Mouse (Mus musculus) kidney, postnatal 36 days (tissue): ENCODE results near the gene Trim33.

Source experiments
- DNase-seq, 2 experiments: peaks; one replicate each; pipeline ENCODE4 v3.0.0; 2021 to 2022; ENCODE audit warnings: mixed read lengths in 2 of 2

The Trim33 gene

DNA sequence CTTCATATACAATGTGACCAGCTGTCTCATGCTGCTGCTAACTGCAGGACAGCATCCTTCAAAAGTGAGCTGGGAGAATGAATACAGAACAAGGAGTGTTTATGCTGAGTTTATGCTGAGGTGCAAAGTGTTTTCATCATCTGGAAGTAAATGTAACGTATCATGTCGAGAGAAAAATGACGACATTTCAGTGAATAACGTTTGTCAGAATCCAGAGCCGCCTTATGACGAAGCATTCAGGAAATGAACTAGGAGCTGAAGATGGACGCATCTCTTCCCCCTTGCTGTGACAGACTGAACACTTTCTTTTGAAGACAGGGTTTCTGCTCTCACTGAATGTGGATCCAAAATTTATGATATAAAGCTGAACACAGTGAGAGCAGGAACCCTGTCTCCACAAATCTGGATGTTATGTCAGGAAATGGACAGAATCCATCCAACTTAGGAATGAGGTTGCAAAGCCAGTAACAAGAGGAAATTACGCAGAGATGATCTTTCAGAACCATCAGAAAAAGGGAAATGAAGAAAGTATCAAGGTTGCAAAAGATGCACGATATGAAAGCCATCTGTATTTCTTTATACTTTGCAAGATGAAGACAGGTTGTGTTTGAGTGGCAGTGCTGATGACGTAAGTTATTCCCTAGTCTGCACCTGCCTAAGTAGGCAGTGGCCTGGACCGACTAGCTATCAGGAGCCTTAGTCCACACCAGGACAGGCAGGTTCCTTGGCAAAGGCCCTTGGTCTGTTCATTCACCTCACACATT lies 85.3 kb downstream of the Trim33 start:
- DNase-seq = no peak

DNA sequence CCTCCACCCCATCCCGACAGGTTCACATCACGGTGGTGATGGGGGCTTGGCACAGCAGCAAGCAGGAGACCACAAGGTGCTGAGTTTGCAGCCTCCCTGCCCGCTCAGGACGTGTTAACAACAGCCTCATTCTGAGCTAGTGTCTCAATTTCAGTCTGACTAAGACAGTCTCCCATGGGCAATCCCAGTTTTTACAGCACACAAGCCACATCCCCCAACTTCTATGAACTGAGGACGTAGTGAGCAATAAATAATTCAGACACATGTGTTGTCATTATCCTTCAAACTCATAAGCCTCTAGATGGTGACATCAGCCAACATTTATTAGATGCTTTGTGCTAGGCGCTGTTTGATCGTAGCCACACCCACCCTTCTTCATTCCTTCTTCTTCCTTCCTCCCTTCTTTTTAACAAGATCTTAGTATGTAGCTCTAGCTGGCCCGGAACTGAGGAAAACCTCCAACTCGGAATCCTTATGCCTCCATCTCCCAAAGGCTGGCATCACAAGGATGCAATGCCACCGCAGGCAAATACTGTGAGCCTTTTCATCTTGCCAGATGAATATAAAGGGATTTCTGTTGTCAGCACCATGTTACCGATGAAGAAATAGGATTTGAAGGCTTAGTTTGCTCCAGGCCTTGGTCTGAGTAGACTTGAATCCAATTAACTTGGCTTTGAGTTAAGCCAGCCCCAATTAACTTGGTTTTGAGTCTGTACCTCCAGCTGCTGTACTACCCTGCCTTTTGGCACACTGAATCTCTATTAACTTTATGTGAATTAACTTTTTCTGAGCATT lies 88.3 kb downstream of the Trim33 start:
- no peak for DNase-seq

DNA sequence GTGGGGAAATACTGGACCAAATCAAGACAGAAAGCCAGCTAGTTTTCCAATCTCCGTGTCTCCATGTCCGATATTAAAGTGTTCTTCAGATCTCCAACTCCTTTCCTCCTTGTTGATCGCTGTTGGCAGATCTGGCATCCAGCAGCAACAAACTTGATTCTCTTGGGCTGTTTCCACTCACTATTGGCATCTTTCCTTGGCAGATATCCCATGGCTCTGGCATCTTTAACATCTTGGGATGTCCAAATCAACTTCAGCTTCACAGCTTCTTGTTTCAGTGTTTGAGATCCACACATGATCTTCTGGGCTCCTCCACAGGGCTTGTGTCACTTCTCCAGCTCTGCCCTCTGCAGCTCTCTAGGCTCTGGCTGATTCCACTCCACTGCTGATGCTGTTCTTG lies 89.6 kb downstream of the Trim33 start:
- no peak for DNase-seq

DNA sequence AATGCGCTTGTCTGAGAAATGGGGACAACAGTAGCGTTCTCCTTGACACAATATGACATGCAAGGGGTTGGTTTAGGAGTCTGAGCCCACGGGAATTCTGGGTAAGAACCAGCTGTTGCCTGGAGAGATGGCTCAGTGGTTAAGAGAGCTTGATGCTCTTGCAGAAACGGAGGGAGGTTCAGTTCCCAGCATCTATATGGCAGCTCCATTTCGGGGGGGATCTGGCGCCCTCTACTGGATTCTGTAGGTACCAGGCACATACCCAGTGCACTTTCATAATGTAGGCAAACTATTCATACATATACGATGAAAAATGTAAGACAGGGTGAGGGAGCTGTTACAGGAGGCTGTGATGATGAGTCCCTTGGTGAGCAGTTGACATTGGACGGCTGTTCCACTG lies 94.9 kb downstream of the Trim33 start:
- peak; percentile 46 to 78 for DNase-seq

DNA sequence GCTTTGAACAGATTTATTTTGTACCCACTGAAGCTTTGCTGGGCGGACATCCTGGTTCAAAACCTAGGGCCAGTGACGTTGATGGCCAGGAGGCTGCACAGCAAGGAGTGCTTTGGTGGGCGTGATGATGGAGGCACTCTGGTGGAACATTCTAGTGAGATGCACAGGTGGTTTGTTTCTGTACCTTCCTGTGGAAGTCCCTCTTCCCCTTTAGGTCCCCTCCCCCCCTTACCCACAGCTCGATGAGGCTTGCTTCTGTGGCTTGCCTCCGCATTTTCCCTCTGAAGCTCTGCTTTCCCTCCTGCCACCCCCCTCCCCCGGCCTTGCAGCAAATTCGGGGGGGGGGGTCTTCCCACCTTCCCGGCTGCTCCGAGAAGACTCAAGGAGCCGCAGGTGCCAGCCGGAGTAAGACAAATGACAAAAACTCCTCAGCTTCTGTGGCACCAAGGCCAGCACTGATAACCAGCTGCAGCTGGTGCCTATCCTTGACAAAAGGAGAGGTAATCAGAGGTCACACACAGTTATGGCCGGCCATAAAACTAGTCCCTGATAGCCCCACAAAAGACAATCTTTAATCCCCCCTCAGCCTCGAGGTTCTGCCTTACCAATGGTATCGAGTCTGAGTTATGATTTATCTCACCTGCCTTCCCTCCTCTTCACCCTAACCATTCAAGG lies 96.2 kb downstream of the Trim33 start:
- DNase-seq = no peak

DNA sequence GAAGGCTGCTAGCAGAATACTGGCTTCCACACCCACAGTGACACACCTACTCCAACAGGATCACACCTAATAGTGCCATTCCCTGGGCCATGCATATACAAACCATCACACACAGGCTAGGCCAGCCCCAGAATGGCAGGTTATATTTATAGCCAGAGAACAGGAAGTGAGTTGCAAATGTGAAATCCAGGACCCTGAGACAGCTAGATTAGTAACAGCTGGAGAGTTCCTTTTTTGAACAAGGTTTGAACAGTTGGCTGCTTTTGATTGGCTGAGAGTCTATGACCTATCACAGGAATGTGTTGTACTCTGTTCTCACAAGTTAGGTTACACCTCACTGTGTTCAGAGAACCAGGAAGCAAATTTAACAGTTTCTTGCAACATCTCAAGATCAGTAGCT lies 98.9 kb downstream of the Trim33 start:
- peak in 1 of 2 experiments; percentile 9 for DNase-seq

DNA sequence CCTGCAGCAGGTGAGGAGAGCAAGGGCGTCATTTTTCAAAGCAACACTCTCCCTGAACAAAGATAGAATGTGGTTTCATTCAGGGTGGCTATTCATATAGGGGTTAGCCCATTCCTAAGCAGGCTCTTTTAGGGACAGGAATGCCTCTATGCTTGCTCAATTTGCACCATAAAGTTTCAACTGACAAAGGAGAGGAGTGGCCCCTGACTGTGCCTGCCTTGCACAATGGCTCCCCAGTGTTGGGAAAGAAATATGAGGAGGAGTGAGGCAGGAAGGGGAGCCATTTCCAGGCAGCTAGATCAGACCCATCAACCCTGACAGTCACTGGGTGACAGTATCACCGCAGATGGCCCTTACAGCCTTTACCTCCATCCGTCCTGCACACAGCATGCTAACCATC lies 100.3 kb downstream of the Trim33 start:
- DNase-seq = no peak

DNA sequence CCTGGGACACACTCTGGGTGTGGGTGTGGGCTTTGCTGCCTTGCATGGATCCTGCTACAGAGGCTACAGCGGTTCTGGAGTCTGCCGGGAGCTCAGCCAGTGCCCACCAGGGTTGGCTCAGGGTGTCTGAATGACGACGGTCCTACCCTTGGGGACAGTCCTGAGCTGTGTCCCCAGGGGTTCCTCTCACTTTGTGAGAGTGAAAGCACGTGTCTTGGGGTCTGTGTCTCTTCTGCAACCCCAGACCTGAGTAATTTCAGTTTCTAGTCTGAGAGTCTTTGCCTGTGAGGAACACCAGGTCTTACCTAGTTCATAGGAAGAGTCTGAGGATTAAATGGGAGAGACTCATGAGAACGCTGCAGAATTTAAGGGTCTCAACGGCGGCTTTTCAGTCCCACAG lies 101.7 kb downstream of the Trim33 start:
- no peak for DNase-seq

DNA sequence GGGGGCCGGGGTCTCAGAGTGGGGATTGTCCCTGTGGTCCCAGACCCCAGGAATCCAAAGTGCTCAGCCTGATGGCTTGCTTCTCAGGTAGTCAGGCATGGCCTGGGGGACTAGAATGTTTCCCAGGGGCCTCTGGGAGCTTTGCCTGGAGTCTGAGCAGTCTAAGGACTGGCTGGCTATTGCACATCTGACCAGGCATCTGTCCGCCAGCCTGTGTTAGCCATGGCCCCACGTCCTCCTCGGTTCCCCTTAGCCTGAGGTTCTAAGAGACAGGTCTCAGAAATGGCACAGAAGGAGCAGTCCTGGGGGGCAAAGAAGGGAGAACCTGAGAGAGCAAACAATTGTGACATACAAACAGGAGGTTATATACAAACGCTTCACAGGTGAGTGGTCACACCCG lies 102.3 kb downstream of the Trim33 start:
- DNase-seq = no peak

DNA sequence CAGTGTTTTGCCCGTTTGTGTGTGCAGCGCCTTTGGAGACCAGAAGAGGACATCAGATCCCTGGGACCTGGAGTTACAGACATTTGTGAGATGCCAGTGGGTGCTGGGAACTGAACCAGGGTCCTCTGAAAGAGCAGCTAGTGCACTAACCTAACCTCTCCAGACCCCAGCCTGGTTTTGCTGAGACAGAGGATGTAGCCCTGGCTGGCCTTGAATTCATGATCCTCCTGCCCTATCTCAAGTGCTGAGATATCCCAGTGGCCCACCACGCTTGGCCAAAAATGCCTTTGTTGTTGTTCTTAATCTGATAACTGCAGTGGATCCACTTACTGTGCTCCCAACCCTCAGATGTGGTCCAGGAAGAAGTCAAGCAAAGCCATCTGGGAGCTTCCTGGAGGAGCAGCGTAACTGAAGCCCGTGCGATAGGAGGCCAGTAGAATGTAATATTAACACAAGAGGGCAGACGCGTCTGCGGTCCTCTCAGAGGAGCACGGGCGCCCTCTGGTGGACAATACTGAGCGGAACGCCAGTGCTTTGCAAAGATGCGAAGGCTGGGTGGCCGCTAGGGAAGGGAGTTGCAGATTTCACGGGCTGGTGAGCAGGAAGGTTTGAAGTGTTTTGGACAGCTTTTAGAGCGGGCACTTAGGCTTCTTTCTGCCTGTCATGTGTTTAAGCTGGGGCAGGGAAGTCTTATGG lies 103.9 kb downstream of the Trim33 start:
- peak; percentile 87 to 96 for DNase-seq

DNA sequence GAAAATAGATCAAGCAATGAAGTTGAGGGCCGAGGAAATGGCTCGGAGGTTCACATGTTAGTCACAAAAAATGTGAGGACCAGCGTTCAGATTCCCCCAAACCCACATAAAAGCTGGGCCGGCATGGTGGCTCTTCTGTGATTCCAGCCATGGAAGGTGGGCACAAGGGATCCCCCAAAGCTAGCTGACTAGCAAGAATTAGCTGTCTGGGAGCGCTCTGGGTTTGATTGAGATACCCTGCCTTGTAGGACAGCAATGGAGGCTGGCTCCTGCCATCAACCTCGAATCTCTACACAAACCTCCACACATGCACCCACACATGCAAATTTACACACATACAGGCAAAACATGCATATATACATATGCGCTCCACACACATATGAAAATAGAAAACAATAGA lies 105.4 kb downstream of the Trim33 start:
- DNase-seq = no peak

DNA sequence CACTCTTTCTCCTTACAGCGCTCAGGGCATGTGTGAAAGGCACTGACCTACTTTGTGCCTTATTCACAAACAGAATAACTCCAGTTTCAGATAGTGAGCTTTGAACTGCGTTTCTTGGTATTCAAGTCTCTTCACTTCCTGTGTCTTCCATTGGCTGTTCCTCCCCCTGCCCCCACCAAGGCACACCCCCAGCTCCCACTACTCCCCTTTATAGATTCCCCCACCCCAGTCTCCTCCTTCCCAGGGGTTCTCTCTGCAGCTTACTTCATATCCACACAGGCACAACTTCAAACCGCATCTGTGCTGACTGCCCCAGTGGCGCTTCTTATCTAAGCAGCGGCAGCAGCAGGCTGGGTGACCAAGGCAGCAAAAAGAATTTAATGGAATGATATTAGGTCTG lies 105.9 kb downstream of the Trim33 start:
- DNase-seq = no peak

DNA sequence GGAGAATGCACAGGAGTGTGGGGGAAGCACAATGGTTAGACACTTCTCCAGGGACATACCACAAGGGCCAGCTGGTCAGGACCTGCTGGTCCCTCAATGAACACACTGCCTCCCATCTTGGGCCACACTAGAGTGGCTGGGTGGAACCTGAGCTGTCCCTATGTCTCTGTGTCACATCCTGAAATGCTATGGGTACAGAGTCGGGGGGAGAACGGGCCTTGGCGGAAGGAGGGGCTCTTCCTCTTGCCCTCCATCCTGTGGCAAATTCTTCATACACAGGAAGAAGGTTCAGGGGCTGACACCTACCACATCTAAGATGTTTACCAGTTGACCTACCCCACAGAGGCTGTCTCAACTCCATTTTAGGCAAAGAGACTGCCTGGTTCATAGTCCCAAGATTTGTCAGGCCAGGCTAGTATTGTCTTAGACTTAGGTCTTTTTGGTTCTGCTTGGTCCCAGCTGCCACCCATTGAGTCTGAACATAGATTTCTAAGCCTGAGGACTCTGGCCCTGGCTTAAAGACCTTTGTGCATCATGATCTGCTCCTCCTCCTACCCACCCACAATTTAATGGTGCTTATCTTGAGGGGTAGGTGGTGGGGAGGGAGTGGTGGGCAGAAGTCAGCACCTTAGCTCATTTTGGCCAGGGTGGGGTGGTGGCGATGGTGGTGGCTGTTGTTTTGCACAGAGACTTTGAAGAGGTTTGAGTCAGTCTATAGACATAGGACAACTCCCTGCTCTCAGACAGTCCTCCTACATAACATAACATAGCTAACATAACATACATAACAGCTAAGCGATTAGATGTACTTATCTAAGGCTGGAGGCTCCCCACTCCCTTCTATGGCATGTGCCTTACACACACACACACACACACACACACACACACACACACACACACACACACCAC lies 106.5 kb downstream of the Trim33 start:
- DNase-seq = no peak

DNA sequence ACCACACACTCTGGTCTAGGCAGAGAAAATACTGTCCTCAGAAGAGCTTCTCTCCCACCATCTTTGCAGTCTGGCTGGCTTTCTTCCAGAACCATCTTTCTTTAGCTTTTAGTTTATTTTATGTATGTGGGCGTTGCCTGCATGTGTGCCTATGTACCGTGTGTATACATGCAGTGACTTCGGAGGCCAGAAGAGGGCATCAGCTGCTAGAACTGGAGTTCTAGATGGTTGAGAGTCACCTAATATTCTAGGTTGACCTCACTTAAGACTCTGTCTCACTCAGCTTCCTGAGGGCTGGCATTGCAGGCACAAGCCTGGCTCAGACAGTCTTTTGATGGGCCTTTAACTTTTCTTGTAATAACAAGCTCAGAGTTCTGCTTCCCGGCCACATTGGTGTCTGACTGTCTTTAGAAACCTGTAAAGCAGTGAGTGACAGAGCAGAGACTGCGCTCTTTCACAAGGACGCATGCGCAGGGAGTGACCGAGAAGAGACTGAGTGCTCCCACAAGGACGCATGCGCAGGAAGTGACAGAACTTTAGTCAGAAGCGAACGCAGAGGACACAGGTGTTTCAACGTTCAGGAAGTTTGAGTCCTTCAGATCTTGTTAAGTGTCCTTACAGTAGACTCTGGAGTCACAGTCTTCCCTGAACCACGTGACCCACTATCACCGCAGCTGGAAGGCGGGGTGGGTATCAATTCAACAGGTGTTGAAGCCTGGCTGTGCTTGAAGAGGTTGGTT lies 107.4 kb downstream of the Trim33 start:
- DNase-seq = no peak

DNA sequence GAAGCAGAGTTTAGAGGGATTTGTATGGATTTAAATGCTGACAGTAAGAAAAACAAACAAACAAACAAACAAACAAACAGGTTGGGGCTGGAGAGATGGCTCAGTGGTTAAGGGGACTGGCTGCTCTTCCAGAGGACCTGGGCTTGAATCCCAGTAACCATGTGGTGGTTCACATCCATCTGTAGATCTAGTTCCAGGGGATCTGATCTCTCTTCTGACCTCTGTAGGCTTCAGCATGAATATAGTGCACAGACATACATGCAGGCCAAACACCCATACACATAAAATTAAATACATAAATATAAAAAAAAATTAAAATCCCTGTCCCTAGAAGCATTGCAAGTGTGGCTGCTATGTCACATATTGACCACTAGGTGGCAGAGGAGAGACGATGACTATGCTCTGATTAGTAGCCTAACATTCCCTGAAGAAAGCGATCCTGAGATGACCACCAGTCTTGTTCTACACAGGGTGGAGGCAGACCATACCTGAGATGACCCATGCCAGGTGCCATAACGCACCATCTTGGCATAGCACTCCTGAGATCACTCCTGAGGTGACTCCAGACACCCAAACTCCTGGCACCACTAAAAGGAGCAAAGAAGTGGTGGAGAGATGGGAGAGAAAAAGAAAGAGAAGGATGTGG lies 113.6 kb downstream of the Trim33 start:
- peak; percentile 16 to 45 for DNase-seq

DNA sequence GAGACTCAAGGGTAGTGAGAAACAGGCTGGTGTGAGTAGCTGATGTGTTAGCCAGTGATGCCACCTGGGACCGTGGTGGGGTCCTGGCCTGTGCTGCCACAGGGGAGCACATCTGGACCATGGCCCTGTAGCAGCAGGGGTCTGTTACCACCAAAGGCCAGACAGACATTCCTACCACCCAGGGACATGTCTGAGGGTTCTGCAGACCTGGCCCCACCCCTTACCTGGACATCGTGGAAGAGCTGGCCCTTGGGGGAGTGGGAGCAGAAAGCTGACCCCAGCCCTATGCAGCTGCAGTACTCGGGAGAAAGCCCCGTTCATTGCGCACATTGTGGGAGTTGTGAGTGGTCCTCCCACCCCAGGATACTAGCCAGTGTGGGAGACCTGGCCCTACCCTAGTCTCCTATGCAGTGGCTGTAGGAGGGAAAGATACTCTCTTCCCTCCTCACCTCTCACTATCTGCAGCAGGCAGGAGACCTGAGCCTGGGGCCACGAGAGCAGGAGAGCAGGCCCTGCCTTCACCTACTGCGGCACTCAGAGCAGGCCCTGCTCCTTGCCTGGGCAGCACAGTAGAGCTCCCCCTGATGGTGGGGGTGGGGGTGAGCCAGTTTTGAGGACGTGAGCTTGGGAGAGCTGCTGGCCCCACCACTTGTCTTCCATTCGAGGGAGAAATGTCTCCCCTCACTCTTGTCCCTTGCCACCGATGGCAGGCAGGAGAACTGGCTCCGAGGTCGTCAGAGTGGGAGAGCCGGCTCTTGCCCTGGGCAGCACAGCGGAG lies 114.4 kb downstream of the Trim33 start:
- no peak for DNase-seq

DNA sequence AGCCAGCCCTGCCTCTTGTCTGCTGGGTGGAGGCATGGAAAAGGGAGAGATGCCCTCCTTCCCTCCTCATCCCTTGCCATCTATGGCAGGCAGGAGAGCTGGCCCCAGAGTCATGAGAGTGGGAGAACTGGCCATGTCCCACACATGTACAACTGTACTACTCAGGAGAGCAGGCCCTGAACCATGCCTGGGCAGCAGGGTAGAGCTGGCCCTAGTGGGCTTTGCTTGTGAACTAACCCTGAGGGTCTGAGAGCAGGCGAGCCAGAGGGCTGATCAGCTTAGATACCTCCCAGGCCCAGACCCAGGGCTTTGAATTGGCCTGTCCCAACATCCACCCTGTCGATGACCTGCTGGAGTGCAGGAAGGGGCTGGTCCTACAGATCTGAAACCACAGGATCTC lies 115.0 kb downstream of the Trim33 start:
- DNase-seq = no peak

DNA sequence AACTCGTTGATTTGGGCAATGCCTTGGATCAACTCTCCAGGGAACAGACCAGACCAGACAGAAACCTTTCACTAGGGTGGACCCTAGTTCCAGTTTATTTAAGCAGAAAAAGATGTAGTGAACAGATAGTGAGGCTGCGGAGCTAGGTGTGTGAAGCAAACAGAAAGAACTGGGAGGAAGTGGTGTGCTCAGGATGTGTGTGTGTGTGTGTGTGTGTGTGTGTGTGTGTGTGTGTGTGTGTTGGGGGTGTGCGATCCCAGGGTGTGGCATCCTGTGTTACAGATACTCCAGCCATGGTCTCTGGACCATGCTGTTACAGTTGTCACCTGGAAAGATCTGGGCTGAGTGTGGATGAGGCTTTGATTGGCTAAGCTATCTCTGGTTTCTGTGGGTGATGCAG lies 118.4 kb downstream of the Trim33 start:
- no peak for DNase-seq

DNA sequence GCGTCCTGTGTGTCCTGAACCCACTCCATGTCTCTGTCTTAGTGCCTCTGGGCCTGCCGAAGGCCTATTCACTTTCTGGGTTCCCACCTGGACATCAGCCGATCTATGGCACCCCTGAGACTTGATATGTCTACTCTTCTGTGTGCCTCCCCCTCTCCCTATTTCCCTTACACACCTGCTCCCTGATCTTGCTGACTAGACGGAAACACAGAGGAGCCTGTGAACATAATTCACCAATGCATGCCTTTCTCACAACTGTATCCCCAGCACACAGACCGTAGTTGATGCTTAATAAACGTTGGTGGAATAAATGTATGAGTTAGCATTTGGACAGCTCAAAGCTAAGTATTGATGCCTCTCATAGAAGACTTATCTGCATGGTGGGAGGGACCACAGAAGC lies 121.7 kb downstream of the Trim33 start:
- DNase-seq = no peak
